Mouse (Mus musculus) embryonic facial prominence, embryonic 13.5 days (tissue): ENCODE data around the gene Hist1h2bm. TPM values are rescaled to one million over a fixed set of nuclear protein-coding genes. Genes with fewer than 3 reads are reported as not detected.
"Not testable (repeated sequence)": the region's sequence is repeated elsewhere in the genome, so short reads cannot be mapped to it uniquely, and the experiment has no call there.

ENCODE experiments used
- ATAC-seq: fragments of 200-750 bp; cut with Nextera tagmentation; 2 replicates; pipeline ENCODE4 v1.8.0; 2017; ENCODE audit warnings: low read depth; ENCODE audit not compliant: insufficient number of reproducible peaks, insufficient read depth, low FRiP score, low TSS enrichment
- H3K27ac ChIP-seq: fragments of 300-500 bp; sonication (generic); 2 replicates; pipeline ENCODE4 v1.5.1; 2015; ENCODE audit warnings: moderate library complexity, mild to moderate bottlenecking, inconsistent platforms
- H3K27me3 ChIP-seq: fragments of 300-500 bp; sonication (generic); 2 replicates; pipeline ENCODE4 v1.6.1; 2015; ENCODE audit warnings: mild to moderate bottlenecking, inconsistent platforms
- H3K36me3 ChIP-seq: fragments of 300-500 bp; sonication (generic); 2 replicates; pipeline ENCODE4 v1.6.1; 2015; ENCODE audit warnings: mild to moderate bottlenecking, inconsistent platforms
- H3K4me1 ChIP-seq: fragments of 300-500 bp; sonication (generic); 2 replicates; pipeline ENCODE4 v1.6.1; 2015; ENCODE audit warnings: inconsistent platforms
- H3K4me2 ChIP-seq: fragments of 300-500 bp; sonication (generic); 2 replicates; pipeline ENCODE4 v1.6.1; 2015; ENCODE audit warnings: moderate library complexity, mild to moderate bottlenecking, inconsistent platforms
- H3K4me3 ChIP-seq: fragments of 300-500 bp; sonication (generic); 2 replicates; pipeline ENCODE4 v1.5.1; 2015; ENCODE audit warnings: mild to moderate bottlenecking, inconsistent platforms
- H3K9ac ChIP-seq: fragments of 300-500 bp; sonication (generic); 2 replicates; pipeline ENCODE4 v1.6.1; 2015; ENCODE audit warnings: mild to moderate bottlenecking, inconsistent platforms
- H3K9me3 ChIP-seq: fragments of 300-500 bp; sonication (generic); 2 replicates; pipeline ENCODE4 v1.6.1; 2016; ENCODE audit warnings: inconsistent platforms
- WGBS: fragments of 180-500 bp; shearing (Covaris S2); methylation state at CpG from one replicate; pipeline ENCODE4 v1.1.7; 2015; ENCODE audit warnings: mixed read lengths; 5-methylcytosine and 5-hydroxymethylcytosine counted together
- microRNA-seq: library from miRNA; unstranded; fragments of <30 nt; microRNA quantifications from one replicate; pipeline ENCODE4, GENCODE M21; 2016
- polyA plus RNA-seq: library from polyadenylated mRNA; unstranded; fragments of >200 nt; fragmentation: Nextera tagmentation; extraction: Ambion mirVana; gene quantifications from 2 replicates; pipeline ENCODE4 v1.2.1, GENCODE M21; 2015

The Hist1h2bm gene
- polyA plus RNA-seq, 1 experiment from 2014 or later, result 7.3 TPM

DNA sequence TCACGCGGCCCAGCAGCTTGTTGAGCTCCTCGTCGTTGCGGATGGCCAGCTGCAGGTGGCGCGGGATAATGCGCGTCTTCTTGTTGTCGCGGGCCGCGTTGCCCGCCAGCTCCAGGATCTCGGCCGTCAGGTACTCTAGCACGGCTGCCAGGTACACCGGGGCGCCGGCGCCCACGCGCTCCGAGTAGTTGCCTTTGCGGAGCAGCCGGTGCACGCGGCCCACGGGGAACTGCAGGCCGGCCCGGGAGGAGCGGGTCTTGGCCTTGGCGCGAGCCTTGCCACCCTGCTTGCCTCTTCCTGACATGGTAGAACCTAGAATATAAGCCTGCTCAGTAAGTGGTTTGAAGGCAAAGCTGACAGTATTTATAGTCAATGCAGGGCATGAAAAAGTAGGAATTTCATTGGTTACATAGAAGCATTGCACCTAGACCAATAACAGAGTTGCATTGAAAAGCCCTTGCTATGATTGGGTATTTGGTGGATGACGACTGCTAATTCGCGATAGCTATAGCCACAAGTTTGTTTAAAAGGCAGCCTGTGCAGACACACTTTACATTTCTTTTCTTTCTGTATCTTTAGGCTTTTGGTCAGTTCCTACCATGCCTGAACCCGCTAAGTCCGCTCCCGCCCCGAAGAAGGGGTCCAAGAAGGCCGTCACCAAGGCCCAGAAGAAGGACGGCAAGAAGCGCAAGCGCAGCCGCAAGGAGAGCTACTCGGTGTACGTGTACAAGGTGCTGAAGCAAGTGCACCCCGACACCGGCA lies 31.9 kb downstream of the Hist1h2bm start, which contains the start of the genes Hist1h2ak and Hist1h2bn:
Hist1h2ak (minus strand) TSS at position 304 of the 762 bp plus-strand sequence.
Hist1h2bn (plus strand) TSS at position 600 of the 762 bp plus-strand sequence.
- under 1% methylated on average over 48 of the region's 50 CpGs for WGBS
- H3K36me3 ChIP-seq, H3K27me3 ChIP-seq, H3K9me3 ChIP-seq: not testable (repeated sequence)
- peaks cover 13% of the 10 kb centered on the region for H3K4me1 ChIP-seq
- peak within 1 kb of the TSS; percentile 95 for H3K27ac ChIP-seq
- H3K4me3 ChIP-seq, result peak within 1 kb of the TSS; percentile 49
- peak within 1 kb of the TSS; percentile 80 for H3K9ac ChIP-seq
- H3K4me2 ChIP-seq, result peak within 1 kb of the TSS; percentile 77
- ATAC-seq, result peak; percentile 93

DNA sequence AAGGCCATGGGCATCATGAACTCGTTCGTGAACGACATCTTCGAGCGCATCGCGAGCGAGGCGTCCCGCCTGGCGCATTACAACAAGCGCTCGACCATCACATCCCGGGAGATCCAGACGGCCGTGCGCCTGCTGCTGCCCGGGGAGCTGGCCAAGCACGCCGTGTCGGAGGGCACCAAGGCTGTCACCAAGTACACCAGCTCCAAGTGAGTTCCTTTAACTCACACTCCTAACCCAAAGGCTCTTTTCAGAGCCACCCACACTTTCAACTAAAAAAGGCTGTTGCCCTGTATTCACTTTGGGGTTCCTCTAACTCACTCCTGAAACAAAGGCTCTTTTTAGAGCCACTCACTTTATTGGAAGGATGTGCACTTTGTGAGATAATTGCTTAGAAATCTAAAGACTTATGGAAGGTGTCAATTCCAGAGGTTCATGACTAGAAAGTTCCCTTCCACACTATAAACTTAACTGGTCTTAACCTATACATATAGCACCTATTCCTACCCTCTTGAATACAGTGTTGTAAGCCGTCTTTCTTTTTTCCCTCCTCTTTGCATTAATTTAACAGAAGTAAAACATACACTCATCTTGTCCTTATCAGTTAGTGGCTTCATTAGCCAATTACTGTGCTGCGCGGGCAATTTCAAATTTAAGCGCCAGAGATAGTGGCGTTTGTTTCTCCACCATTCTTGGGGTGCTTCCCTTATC lies 32.6 kb downstream of the Hist1h2bm start:
- H3K36me3 ChIP-seq, H3K27me3 ChIP-seq, H3K9me3 ChIP-seq, ATAC-seq: not testable (repeated sequence)
- peak overlapping the region; percentile 49 for H3K4me3 ChIP-seq
- under 1% methylated on average over 24 of the region's 26 CpGs for WGBS
- peaks cover 11% of the 10 kb centered on the region for H3K4me1 ChIP-seq
- peak overlapping the region; percentile 77 for H3K4me2 ChIP-seq
- H3K27ac ChIP-seq, result peak overlapping the region; percentile 95
- peak overlapping the region; percentile 74 for H3K9ac ChIP-seq

DNA sequence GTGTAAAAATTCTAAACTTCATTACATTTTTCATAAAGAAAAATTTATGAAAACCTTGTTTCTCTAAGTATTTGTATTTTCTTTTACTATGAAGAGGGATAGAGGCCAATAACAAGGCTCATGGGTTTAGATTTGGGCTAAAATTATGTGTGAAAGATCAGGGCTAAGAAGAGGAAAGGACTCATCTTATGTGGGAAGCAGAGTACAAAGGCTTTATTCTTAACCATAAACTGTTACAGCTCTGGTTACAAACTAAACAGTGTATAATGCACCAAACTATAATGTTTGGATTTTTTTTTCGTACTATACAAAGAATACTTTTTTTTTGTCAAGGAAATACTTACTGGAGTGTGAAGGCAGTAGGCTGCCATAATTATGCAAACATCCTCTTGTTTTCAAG lies 33.9 kb downstream of the Hist1h2bm start:
- ATAC-seq, result no peak
- 67% methylated on average over 1 of the region's 1 CpGs for WGBS
- Histone ChIP-seq H3K4me2 (peak overlapping the region; percentile 77), H3K9ac (no peak overlapping the region), H3K27ac (no peak overlapping the region), H3K4me1 (peaks cover 11% of the 10 kb centered on the region), H3K36me3 (no peaks in the 10 kb centered on the region), H3K4me3 (no peak overlapping the region), H3K9me3 (no peaks in the 10 kb centered on the region), H3K27me3 (no peaks in the 10 kb centered on the region)

Small RNA genes lying within 50 kb of the gene (microRNA-seq; reads per million reads assigned to microRNA genes)
- gene Gm44357, result not detected
- gene Gm44367, result not detected
- gene Gm44454, result not detected

Other genes starting within 250 kb of the Hist1h2bm start
- 4.6 and 5.0 TPM in 2 replicates for gene Zkscan4, start 243.1 kb upstream of the Hist1h2bm start, polyA plus RNA-seq
- not detected in 2 replicates for gene Gm10065, start 242.6 kb upstream of the Hist1h2bm start, polyA plus RNA-seq
- 0.53 and 1.0 TPM in 2 replicates for gene AK157302, start 226.8 kb upstream of the Hist1h2bm start, polyA plus RNA-seq
- gene Gm11273, start 220.6 kb upstream of the Hist1h2bm start, polyA plus RNA-seq, result 5.3 and 15.9 TPM in 2 replicates
- 5.2 and 7.5 TPM in 2 replicates for gene Zkscan8, start 190.9 kb upstream of the Hist1h2bm start, polyA plus RNA-seq
- 0.17 and 0.36 TPM in 2 replicates for gene Olfr1366, start 179.2 kb upstream of the Hist1h2bm start, polyA plus RNA-seq
- 0.08 TPM in 1 of 2 replicates, not detected in the other for gene Olfr1535, start 162.2 kb upstream of the Hist1h2bm start, polyA plus RNA-seq
- not detected in 2 replicates for gene Olfr1364, start 140.3 kb upstream of the Hist1h2bm start, polyA plus RNA-seq
- gene Olfr1362, start 108.0 kb upstream of the Hist1h2bm start, polyA plus RNA-seq, result not detected in 2 replicates
- gene Olfr11, start 79.5 kb upstream of the Hist1h2bm start, polyA plus RNA-seq, result 0.28 TPM in 1 of 2 replicates, not detected in the other
- 0.10 TPM in 1 of 2 replicates, not detected in the other for gene Olfr1361, start 58.7 kb upstream of the Hist1h2bm start, polyA plus RNA-seq
- gene Olfr1360, start 44.6 kb upstream of the Hist1h2bm start, polyA plus RNA-seq, result not detected in 2 replicates
- gene Olfr1359, start 23.9 kb upstream of the Hist1h2bm start, polyA plus RNA-seq, result not detected in 2 replicates
- 2.1 and 5.2 TPM in 2 replicates for gene Hist1h2bl, start 5.9 kb upstream of the Hist1h2bm start, polyA plus RNA-seq
- 48.1 and 52.2 TPM in 2 replicates for gene Hist1h2ai, start 5.6 kb upstream of the Hist1h2bm start, polyA plus RNA-seq
- gene Hist1h3h, start 4.4 kb upstream of the Hist1h2bm start, polyA plus RNA-seq, result 10.0 and 21.3 TPM in 2 replicates
- 1.0 and 2.2 TPM in 2 replicates for gene Hist1h4j, start 13.0 kb downstream of the Hist1h2bm start, polyA plus RNA-seq
- gene Hist1h4k, start 28.5 kb downstream of the Hist1h2bm start, polyA plus RNA-seq, result 3.0 and 6.7 TPM in 2 replicates
- 33.2 and 47.8 TPM in 2 replicates for gene Hist1h2ak, start 31.8 kb downstream of the Hist1h2bm start, polyA plus RNA-seq
- gene Hist1h2bn, start 32.1 kb downstream of the Hist1h2bm start, polyA plus RNA-seq, result 6.2 and 6.6 TPM in 2 replicates
- gene Hist1h1b, start 58.6 kb downstream of the Hist1h2bm start, polyA plus RNA-seq, result 30.2 and 32.9 TPM in 2 replicates
- 128 and 155 TPM in 2 replicates for gene Hist1h3i, start 61.3 kb downstream of the Hist1h2bm start, polyA plus RNA-seq
- 10.9 and 15.4 TPM in 2 replicates for gene Hist1h2an, start 65.2 kb downstream of the Hist1h2bm start, polyA plus RNA-seq
- gene Hist1h2bp, start 65.4 kb downstream of the Hist1h2bm start, polyA plus RNA-seq, result 0.72 and 1.7 TPM in 2 replicates
- gene Hist1h2bq, start 88.2 kb downstream of the Hist1h2bm start, polyA plus RNA-seq, result 21.6 and 33.1 TPM in 2 replicates
- gene Hist1h2ao, start 88.4 kb downstream of the Hist1h2bm start, polyA plus RNA-seq, result not detected in 2 replicates
- gene Hist1h4m, start 89.7 kb downstream of the Hist1h2bm start, polyA plus RNA-seq, result not detected in 2 replicates
- gene Hist1h4n, start 110.2 kb downstream of the Hist1h2bm start, polyA plus RNA-seq, result 14.7 and 15.3 TPM in 2 replicates
- gene Hist1h2ap, start 111.5 kb downstream of the Hist1h2bm start, polyA plus RNA-seq, result 3,982 and 4,261 TPM in 2 replicates
- gene Hist1h2br, start 111.7 kb downstream of the Hist1h2bm start, polyA plus RNA-seq, result 23.0 and 34.3 TPM in 2 replicates
- gene Zfp184, start 223.1 kb downstream of the Hist1h2bm start, polyA plus RNA-seq, result 16.8 and 18.0 TPM in 2 replicates